Mouse (Mus musculus): Measurements from ENCODE around the gene Rnf5.

The Rnf5 gene

GRCm38 (mm10) chr17:34603375-34604060 is at the start of gene Rnf5:
Gene Rnf5, minus strand, starts transcription at chr17:34603690.
- DNase-seq (ENCODE audit: low read depth, low spot score), result peak; percentile 100

- DNase-seq (ENCODE audit: low read depth, low spot score), result no peak
These were observed 49.5 kb upstream of the Rnf5 start for GRCm38 (mm10) chr17:34652985-34653384.

- DNase-seq (ENCODE audit: low read depth, low spot score), result no peak
These were observed 49.1 kb upstream of the Rnf5 start for GRCm38 (mm10) chr17:34652546-34652945.

- no peak for DNase-seq (ENCODE audit: low read depth, low spot score)
These were observed 48.2 kb upstream of the Rnf5 start for GRCm38 (mm10) chr17:34651507-34652221.

GRCm38 (mm10) chr17:34650781-34651180 is 47.3 kb upstream of the Rnf5 start:
- DNase-seq (ENCODE audit: low read depth, low spot score), result no peak

GRCm38 (mm10) chr17:34649106-34649864 is 45.8 kb upstream of the Rnf5 start:
- peak; percentile 90 for DNase-seq (ENCODE audit: low read depth, low spot score)

GRCm38 (mm10) chr17:34648141-34648890 is 44.8 kb upstream of the Rnf5 start:
- DNase-seq (ENCODE audit: low read depth, low spot score), result peak; percentile 61

GRCm38 (mm10) chr17:34646906-34647787 is 43.7 kb upstream of the Rnf5 start, which contains the start of gene Atf6b:
Gene Atf6b, plus strand, starts transcription at chr17:34647146.
- peak; percentile 97 for DNase-seq (ENCODE audit: low read depth, low spot score)

GRCm38 (mm10) chr17:34645831-34646511 is 42.5 kb upstream of the Rnf5 start:
- no peak for DNase-seq (ENCODE audit: low read depth, low spot score)

- no peak for DNase-seq (ENCODE audit: low read depth, low spot score)
These were observed 41.9 kb upstream of the Rnf5 start for GRCm38 (mm10) chr17:34645256-34645829.

GRCm38 (mm10) chr17:34644608-34645007 is 41.1 kb upstream of the Rnf5 start, which contains the start of gene Fkbpl:
Gene Fkbpl, plus strand, starts transcription at chr17:34644764.
- peak; percentile 96 for DNase-seq (ENCODE audit: low read depth, low spot score)

GRCm38 (mm10) chr17:34643944-34644343 is 40.5 kb upstream of the Rnf5 start:
- DNase-seq (ENCODE audit: low read depth, low spot score), result no peak

GRCm38 (mm10) chr17:34643379-34643778 is 39.9 kb upstream of the Rnf5 start:
- DNase-seq (ENCODE audit: low read depth, low spot score), result no peak

- no peak for DNase-seq (ENCODE audit: low read depth, low spot score)
These were observed 38.5 kb upstream of the Rnf5 start for GRCm38 (mm10) chr17:34641945-34642344.

- DNase-seq (ENCODE audit: low read depth, low spot score), result no peak
These were observed 37.5 kb upstream of the Rnf5 start for GRCm38 (mm10) chr17:34640778-34641601.

GRCm38 (mm10) chr17:34639461-34640255 is 36.2 kb upstream of the Rnf5 start:
- no peak for DNase-seq (ENCODE audit: low read depth, low spot score)

GRCm38 (mm10) chr17:34637459-34637858 is 34.0 kb upstream of the Rnf5 start:
- no peak for DNase-seq (ENCODE audit: low read depth, low spot score)

GRCm38 (mm10) chr17:34635671-34636070 is 32.2 kb upstream of the Rnf5 start:
- DNase-seq (ENCODE audit: low read depth, low spot score), result no peak
